Comparison of ENCODE assay signal across 8 mouse cellular contexts in genomic region chr5:125204910-125205309, GRCm38 (mm10). TPM values are rescaled to one million over a fixed set of nuclear protein-coding genes. Genes with fewer than 3 reads are reported as not detected.
A peak's percentile ranks its signal among the peaks of the same experiment; 100 is the strongest.
DNase-seq lines count a peak whose midpoint lies in the region; ATAC-seq and TF ChIP-seq lines count a peak whose summit lies in the region.
"Not testable (repeated sequence)": the region's sequence is repeated elsewhere in the genome, so short reads cannot be mapped to it uniquely, and the experiment has no call there.
"Had no signal": no experiment of that assay in that cellular context is flagged by ENCODE, and none has a peak within 500 bp of the region (broad histone marks: within the 10 kb centered on the region; RNA-seq: fewer than 3 reads in every experiment).

No protein-coding gene starts in this region.

- H3K4me3 ChIP-seq in E14TG2a.4 (replicated peaks; ENCODE audit: low read length); liver, adult 2 months (ENCODE audit: insufficient read depth, low read depth, low read length); midbrain, postnatal 0 days (ENCODE audit: low read depth, low read length): not testable (repeated sequence)

- TF ChIP-seq CTCF in E14TG2a.4 (conservative IDR thresholded peaks at IDR 0.05; ENCODE audit: low read length), result peak; percentile 58
- TF ChIP-seq CTCF in liver, adult 2 months (IDR thresholded peaks at IDR 0.05; ENCODE audit: low read depth, low read length), result peak; percentile 4; the same call in 1 of the 2 replicates
- TF ChIP-seq CTCF in midbrain, postnatal 0 days (IDR thresholded peaks at IDR 0.05), result peak; percentile 58

- H3K4me2 ChIP-seq in midbrain, postnatal 0 days (ENCODE audit: low read depth, low read length, poor library complexity, severe bottlenecking), result not testable (repeated sequence)

- H3K27me3 ChIP-seq in E14TG2a.4 (ENCODE audit: insufficient read depth, low read length); liver, adult 2 months (ENCODE audit: control insufficient read depth, insufficient read depth, low read length); midbrain, postnatal 0 days (ENCODE audit: insufficient read depth, low read length): not testable (repeated sequence)

- TF ChIP-seq POLR2A in liver, adult 2 months (IDR thresholded peaks at IDR 0.05; ENCODE audit: extremely low read depth, insufficient read depth, low read length), result not testable (repeated sequence)

- WGBS in liver, adult 2 months, result 95% methylated on average over 3 of the region's 3 CpGs
- WGBS in midbrain, postnatal 0 days, result 92% methylated on average over 3 of the region's 3 CpGs

- not testable (repeated sequence) for H3K36me3 ChIP-seq in E14TG2a.4 (ENCODE audit: insufficient read depth, low read length); liver, adult 2 months (ENCODE audit: control insufficient read depth, insufficient read depth, low read length); midbrain, postnatal 0 days (ENCODE audit: insufficient read depth, low read length)

- not testable (repeated sequence) for H3K9me3 ChIP-seq in E14TG2a.4 (ENCODE audit: low read length); midbrain, postnatal 0 days (ENCODE audit: low read length)

- not testable (repeated sequence) for H3K27ac ChIP-seq in liver, adult 2 months (replicated peaks; ENCODE audit: insufficient read depth, low read depth, low read length); midbrain, postnatal 0 days (ENCODE audit: low read depth, low read length)

- not testable (repeated sequence) for ATAC-seq in midbrain, postnatal 0 days (ENCODE audit: low FRiP score)

- DNase-seq in R1 (ENCODE audit: low read depth, low spot score), result peak; percentile 74
- peak; percentile 50 for DNase-seq in embryo, embryonic 10.5 days (ENCODE audit: low spot score)
- peak; percentile 37 for DNase-seq in induced T-regulatory cell, adult 2 months (ENCODE audit: low read depth)
- DNase-seq in liver, adult 2 months (ENCODE audit: extremely low read depth, low read depth, low spot score); midbrain, postnatal 0 days (ENCODE audit: low spot score): not testable (repeated sequence)
- DNase-seq in thymus, postnatal 0 days (ENCODE audit: low spot score), result peak; percentile 35

- H3K79me2 ChIP-seq in liver, adult 2 months (ENCODE audit: control insufficient read depth, insufficient read depth, low read length), result not testable (repeated sequence)

- not testable (repeated sequence) for H3K9ac ChIP-seq in liver, adult 2 months (ENCODE audit: low read depth, low read length); midbrain, postnatal 0 days (replicated peaks; ENCODE audit: low read length, poor library complexity, severe bottlenecking)

- peaks cover 40% of the 10 kb centered on the region for H3K4me1 ChIP-seq in E14TG2a.4 (replicated peaks; ENCODE audit: low read depth, low read length)
- H3K4me1 ChIP-seq in liver, adult 2 months (ENCODE audit: control insufficient read depth, insufficient read depth, low read length); midbrain, postnatal 0 days (ENCODE audit: insufficient read depth, low read length): not testable (repeated sequence)

RNA-seq across cellular contexts. Expression of gene Ncor2, which starts 25.9 kb away (rescaled TPM):
- total RNA-seq in liver, adult 2 months (2014; rRNA removed), result 7.1 and 9.4 TPM in 2 replicates
- 15.0 and 17.0 TPM in 2 replicates for polyA plus RNA-seq in liver, adult 2 months (2012; rRNA removed)
- 22.8 and 37.8 TPM in 2 replicates for total RNA-seq in midbrain, postnatal 0 days (2014; rRNA removed)
- 15.5 and 17.8 TPM in 2 replicates for polyA plus RNA-seq in midbrain, postnatal 0 days (2015; fragmentation: Nextera tagmentation; extraction: Ambion mirVana)
- polyA plus RNA-seq in thymus, postnatal 0 days (2015; fragmentation: Nextera tagmentation; extraction: Ambion mirVana), result 14.3 and 19.8 TPM in 2 replicates
- total RNA-seq: G1E had no signal

Comparison
In these comparisons a context has a peak if more than half of its experiments do, and no peak if none do; other contexts are left out.
1. CTCF ChIP-seq: peak in every context shown above with its lines; median percentile 58 in E14TG2a.4; 58 in midbrain, postnatal 0 days; 4 in liver, adult 2 months.